Mouse (Mus musculus) cerebellum, postnatal 14 days (tissue): Measurements from ENCODE around the gene Trim17.

ENCODE experiments used
- DNase-seq, 2 experiments: peaks; one replicate each; pipeline ENCODE4 v3.0.0; 2021; ENCODE audit warnings: mixed read lengths in 2 of 2

The Trim17 gene

DNA sequence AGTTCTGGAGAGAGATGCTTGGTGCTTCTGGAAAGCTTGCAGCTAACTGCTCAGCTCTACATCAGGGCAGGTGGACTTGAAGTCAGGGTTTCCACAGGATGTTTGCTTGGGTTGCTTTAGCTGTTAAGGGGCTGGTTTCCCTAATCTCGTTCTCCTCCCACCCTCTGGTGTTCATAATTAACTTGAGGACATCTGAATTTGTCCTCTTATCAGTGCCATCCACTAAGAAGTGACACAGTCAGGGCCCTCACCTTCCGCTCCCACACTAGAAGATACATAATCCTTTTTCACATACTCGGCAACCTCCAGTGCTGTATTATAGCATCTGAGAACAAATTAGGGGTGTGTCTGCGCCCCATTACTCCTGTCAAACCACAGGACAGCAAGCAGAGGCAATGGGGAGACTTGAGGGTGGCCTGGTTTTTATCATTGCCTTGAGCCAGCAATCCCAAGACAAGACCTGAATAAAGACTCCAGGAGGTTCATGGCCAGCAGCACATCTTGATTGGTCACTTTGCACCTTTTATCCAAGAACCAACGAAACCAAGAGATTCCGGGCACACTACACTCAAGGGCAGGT is 38.7 kb downstream of the Trim17 start:
- DNase-seq = no peak

DNA sequence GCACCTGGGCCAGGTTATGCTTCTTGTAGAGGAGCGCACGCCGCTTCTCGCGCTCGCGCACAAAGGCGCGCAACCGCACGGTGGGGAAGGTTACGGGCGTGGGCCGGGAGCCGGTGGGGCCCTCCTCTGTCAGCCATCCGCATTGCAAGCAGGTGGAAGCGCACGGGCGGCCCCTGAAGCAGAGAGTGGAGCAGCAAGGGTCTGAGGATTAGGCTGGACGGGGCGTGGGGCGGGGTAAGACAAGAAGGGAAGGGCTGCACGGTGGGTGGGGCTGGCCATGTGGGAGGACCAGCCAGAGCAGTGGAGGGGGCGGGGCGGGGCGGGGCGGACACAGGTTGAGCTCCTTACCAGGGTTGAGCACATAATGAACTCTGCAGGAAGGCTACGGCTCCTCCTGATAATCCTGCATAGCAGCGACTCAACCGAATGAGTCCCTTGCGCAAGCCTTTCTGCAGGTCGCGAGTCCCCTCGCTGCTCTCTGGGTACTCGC is 39.9 kb downstream of the Trim17 start:
- peak; percentile 62 to 77 for DNase-seq

DNA sequence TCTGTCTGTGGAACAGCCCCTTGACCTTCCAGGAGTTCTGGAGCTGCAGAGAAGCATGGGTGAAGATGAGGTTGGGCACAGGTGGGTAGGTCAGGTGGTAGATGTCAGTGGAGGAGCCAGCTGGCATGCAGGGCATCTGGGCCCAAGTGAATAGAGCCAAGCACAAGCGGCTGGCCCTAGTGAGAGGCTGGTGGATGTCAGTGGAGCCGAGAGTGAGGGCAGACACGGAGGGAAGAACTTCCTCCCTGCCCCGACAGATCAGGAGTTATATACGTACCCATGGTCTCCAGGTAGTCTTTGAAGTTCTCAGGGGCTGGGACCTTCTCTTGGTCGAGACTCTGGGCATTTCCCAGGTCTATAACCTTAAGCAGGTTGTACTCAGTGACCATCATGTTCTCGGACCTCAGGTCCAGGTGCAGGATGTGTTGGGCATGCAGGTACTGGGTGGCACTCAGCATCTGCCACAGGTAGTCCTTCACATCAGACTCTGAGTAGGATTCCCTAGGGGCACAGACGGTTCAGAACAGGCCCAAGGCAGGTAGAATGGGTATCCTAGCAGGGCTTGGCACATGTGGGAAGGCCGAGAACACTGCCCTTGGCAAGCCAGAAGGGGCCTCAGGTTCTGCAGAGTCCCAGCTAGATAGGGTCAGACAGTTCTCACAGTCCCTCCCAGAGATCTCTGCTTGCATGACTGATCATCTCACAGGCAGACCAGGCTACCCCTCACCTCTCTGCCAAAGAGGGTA is 40.7 kb downstream of the Trim17 start:
- no peak for DNase-seq

DNA sequence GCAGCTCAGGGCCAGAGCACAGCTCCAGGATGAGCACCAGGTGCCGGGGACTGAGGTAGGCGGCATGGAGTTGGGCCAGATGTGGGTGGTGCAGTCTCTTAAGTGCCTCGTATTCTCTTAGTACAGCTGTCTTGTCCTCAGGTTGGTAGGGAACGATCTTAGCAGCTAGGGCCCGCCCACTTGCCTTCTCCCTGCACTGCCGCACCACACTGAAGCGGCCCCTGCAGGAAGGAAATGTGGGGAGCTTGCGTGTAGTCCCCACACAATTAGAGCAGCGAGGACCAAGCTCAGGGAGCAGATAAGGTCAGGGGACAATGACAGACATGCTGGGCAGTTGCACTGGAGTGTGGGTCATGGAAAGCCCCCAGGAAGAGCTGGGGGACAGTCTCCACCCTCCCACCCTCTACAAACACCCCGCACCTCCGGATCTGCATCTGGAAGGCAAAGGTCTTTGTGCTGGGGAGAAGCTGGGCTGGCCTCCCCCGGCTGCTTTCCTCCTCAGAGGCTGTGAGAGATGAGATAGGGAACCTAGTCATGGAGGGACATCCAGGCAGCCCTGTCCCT is 41.4 kb downstream of the Trim17 start:
- no peak for DNase-seq

DNA sequence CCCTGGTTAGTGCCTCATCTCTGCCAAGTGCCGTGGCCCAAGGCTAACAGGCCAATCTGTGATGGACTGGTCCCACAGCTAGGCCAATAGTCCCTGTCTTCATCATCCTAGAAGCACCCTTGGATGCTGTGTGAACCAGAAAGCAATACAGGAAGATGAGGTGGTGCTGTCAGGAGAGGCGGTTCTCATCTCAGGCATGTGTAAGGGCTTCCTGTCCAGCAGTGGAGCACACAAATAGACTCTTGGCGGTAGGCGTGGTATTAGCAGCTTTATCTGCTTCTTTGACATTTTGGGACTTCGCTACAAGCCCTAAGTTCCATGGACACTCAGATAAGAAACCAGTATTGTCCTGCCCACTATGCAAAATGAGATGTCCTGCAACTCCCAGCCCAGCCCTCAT is 43.1 kb downstream of the Trim17 start:
- no peak for DNase-seq

DNA sequence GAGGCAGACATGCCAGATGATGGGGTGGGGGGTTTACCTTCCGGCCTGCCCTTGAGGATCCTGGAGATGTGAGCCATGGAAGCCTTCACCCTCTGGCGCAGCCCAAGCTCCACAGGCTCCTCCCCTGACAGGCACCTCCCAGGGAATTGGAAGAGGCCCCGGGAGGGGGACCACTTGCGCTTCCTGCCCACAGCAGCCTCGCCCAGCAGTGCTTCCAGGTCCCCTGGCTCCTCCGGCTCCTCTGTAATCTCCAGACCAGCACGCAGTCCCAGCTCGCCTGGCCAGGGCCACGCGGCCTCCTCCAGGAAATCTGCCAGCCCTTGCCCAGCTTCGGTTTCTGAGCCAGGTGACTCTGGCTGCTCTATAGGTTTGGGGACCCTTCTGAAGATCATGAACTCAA is 44.7 kb downstream of the Trim17 start:
- no peak for DNase-seq

DNA sequence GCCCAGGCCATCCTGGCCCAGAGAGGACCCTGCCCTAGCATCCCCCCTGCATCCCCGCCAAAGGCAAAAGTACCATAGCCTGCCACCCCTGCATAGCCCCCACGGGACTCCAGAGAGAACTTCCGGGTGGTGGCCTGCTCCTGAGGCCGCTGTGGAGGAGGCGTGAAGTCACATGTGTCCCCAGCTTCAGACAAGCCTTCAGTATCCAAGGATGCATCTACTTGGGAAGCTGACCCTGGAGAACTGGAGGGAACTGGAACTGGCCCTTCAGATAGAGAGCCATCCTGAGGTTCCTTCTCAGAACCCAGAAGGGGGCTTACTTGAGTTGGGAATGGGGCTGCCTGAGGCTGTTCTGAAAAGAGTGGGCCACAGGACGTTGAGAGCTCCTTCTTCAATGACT is 45.3 kb downstream of the Trim17 start:
- DNase-seq = no peak

DNA sequence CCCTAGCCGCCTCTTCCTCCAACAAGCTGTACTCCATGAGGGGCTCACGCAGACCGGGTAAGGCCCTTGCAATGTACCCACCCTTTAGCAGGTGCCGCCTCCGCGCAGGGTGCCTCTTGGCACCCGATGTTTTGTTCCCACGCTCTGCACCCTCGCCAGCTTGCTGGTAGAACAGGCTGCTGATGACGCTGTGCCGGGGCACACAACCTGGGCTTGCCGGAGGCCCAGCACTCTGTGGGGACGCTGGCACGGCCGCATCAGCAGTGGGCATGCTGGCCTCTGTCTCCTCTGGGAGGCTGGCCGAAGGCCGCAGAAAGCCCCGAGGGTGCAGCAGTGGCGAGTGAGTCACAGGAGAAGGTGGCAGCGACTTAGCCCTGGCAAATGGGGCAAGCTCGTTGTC is 46.1 kb downstream of the Trim17 start:
- DNase-seq = no peak

DNA sequence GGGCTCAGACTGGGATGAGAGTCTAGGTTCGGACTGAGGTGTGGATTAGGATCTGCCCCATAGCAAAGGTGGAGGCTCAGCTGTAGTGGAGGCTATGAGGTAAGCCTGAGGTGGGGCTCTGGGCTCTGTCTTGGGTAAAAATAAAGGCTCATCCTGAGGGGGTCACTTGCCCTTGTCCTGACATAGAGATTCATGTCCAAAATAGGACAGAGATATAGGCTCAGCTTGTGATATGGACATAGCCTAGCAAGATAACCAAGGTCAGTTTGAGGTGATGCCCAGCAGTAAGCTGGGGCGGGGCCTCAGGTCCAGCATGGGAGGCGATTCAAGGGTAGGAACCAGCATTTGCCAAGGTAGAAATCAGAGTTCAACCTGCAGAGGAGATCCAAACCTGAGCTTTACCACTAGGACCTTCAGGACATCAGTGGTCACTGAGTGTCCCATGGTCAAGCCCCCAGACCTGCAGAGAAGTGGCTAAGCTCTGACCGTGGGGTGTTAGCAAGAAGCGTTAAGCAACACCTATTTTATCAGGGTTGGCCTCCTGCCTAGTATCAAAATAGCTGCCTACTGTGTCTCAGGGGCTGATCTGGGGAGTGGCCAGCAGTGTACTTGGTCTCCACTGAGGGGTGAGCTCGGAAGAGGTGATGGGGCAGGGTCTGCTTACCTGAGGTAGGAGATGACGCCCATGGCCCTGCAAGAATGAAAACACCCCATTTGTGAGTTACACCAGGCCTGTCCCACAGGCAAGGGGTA is 48.0 kb downstream of the Trim17 start:
- no peak for DNase-seq

DNA sequence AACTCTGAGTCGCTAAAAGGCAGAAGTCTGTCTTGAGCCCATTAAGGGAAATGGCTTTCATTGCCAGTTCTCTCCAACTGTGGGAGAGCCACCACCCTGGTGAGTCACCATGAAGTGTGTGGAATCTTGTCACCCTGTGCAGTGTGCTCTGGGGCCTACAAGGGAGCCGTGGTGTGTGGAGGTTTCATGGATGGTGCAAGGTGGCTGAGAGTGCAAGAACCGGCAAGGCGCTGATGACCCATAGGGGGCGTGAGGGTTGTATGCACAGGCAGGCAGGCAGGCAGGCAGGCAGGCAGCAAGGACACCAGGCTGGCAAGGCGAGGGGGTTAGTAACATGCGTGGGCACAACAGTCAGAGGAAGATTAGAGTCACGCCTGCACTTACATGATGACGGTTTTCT is 60.6 kb downstream of the Trim17 start:
- peak; percentile 39 to 71 for DNase-seq
